Mouse (Mus musculus) cerebellum, postnatal 25 days (tissue): ENCODE measurements around the gene Spem2.
A peak's percentile ranks its signal among the peaks of the same experiment; 100 is the strongest.

Experiments used
- DNase-seq, 2 experiments: peaks; one replicate each; pipeline ENCODE4 v3.0.0; 2021; ENCODE audit warnings: mixed read lengths in 2 of 2

Gene Spem2

DNA sequence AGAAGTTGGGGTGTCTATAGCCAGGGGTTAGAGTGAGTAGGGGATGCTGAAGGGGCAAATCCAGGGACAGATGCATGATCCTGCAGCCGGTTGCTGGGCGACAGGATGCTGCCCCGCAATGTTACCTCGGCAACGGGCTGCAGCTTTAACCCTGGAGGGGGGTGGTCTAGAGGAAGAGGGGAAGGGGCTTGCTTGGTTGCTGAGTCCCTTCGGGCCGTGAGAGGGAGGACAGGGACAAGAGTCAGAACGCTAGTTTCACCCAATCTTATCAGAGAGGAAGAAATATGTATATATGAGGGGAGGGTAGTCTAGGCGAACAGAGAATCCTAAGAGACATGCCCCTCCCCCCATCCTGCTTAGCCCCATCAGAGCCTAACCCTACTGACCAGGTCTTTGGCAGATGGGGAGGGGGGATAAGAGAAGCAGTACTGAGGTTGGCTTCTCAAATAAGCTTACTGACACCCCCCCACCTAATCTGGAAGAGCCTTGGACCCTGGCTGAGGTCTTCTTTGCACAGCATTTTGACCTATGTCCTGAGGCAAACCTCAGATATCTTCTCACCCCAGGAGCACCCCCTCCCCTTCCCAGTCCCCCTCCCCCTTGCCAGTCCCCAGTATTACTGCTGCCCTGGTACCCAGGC lies 17.2 kb upstream of the Spem2 start:
- DNase-seq = no peak

DNA sequence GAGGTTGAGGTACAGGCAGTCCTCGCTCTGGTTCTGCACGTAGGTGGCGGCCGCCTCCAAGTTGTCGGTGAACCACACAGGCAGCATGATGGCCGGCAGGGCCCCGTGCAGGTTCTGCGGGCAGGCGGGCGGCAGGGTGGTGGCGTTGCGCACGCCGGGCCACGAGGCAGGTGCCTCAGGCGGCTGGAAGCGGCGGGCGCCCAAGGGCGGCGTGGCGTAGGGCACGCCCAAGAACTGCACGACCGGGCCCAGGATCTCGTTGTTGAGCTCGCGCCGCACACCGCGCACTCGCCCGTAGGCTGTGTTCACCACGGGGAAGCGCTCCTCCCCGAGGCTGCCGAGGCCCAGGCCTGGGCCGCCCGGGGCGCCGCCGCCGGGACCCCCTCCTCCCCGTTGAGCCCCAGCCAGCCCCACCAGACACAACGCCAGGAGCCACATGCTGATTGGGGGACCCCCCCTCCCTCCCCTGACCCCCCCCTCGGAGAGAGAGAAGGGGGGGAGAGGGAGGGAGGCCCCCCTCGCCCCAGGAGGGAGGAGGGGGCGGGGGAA lies 15.8 kb upstream of the Spem2 start:
- peak; percentile 50 to 60 for DNase-seq

- no peak for DNase-seq
These were observed 15.3 kb upstream of the Spem2 start for GRCm38 (mm10) chr11:69833554-69833953.

DNA sequence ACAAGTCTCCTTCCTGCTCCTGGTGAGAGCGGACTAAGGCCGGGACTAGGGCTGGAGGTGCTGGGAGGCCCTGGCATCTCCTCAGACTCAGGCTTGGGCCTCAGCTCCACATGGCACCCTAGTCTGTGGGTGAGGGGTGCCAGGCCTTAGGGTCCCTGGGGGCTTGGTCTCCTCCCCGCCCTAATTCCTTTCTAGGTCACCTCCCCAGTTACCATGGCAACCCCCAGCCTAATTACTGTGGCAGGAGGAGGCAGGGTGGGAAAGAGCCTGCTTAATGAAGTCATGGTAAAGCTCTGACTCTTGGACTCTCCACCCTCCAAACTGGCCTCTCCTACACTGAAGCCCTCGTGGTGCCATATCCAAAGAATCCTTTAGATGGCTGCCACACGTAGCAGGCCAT lies 10.6 kb upstream of the Spem2 start:
- DNase-seq = peak in 1 of 2 experiments; percentile 35

DNA sequence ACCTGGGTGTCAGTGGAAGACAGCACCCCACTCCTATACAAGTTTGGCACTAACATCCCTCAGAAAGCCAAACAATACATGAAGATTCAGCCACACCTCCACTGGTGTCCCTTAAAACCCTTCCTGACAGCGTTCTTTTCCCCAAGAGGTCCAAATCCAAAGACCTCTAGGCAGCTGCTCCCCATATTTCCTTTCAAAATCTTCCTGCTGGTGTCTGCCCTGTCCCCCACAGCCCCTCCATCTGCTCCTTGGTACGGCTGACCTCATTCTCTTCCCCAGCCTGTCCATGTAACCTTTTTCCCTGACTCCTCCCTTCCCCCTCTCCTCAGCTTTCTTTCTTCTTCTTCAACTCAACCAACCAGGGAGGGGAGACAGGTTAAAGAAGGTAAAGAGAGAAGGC lies 5.2 kb upstream of the Spem2 start:
- peak; percentile 31 to 49 for DNase-seq

GRCm38 (mm10) chr11:69822080-69822479 lies 3.8 kb upstream of the Spem2 start, which contains the start of gene Spem1:
TSS of gene Spem1 (minus strand) at chr11:69822180.
- DNase-seq = no peak

DNA sequence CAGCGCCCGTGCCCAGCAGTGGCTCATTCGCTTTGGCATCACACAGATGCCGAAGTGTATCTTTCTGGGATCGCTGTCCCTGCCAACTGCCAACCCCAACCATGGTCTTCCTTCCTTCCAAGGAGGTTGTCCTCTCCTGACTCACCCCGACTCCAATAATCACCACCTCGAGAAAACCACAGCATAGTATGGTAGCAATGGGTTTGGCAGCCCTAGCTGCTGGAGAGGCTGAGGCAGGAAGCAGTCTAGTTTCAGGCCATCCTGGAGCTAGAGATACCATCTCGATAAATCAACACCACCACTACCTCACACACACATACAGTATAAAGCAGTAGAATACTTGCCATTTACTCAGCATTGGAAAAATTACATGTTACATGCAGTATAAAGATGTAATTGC lies 606 bp upstream of the Spem2 start:
- DNase-seq = no peak

DNA sequence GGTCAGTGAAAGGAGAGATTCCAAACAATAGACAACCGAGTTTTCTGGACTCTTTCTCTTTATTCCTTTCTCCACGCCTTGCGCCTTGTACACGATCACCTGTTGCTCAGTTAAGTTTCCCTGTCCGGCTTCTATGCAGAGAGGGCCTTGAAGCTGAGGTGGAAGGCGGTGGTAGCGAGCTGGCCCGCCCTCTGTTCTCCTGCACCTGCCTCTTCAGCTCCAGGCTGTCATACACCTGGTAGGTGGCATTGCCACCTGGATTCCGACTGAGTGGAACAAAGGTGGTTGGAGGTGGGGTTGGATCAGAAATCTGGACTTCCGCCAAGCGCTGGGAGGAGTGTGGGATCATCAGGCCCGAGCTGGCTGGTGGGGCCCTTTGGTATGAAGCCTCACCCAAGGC lies 1.7 kb downstream of the Spem2 start:
- DNase-seq = no peak

- DNase-seq = no peak
These were observed 3.1 kb downstream of the Spem2 start, which contains the start of gene Gm39566 for GRCm38 (mm10) chr11:69815155-69815554. TSS of gene Gm39566 (minus strand) at chr11:69815298.

DNA sequence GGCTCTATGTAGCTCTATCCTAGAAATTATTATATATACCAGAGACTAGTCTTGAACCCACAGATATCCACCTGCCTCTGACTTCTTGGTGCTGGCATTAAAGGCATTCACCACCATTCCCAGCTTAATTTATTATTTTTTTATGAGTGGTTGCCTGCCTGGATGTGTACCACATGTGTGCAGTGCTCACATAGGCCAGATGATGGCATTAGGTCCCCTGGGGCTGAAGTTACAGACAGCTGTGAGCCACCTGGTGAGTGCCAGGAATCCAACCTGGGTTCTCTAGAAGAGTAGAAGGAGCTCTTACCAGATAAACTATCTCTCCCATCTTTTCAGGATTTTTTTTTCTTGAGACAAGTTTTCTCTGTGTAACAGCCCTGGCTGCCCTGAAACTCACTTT lies 8.0 kb downstream of the Spem2 start:
- no peak for DNase-seq

GRCm38 (mm10) chr11:69807641-69808040 lies 10.6 kb downstream of the Spem2 start:
- no peak for DNase-seq

- no peak for DNase-seq
These were observed 11.9 kb downstream of the Spem2 start for GRCm38 (mm10) chr11:69806378-69806777.

DNA sequence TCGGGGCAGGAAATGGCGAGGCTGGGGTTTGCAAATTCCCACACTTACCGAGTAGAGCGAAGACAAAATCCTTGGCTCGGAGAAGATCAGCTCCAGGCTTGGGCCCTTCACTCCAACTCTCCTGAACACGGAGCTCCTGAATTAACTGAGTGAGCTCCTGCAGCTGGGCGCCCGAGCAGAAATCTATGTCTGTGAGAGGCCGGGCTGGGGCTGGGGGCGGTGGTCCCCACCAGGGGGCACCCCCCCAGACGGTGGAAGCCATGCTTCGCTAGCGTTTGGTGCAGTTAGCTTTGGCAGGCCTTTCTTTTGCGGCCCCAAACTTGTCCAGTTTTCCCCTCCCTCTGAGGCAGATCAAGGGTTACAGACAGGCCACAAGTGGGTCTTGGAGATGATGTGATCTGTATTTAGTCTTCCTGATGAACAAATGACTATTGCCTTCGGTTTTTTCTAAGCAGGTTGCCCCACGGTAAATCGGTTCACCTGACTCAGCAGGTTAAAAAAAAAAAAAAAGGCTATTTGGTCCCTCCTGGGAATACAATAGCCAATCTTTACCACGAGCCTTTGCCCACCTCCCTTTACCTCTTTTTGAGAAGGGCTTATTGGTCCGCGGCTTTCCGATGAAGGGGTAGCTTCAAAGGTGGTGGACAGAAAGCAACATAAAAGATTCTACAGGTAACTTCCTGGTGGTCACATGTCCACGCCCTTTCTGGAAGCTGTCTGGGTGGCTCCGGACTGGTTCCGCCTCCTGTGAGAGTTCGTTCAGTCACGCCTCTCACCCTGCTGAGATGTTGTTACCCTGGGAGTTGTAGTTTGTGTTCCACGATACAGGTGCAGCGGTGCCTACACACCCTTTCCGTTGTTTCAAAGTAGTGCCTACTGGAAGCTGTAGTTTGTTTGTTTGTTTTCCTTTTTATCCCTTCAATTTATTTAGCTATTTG lies 13.0 kb downstream of the Spem2 start, which contains the start of gene Tmem102:
TSS of gene Tmem102 (minus strand) at position 653 of the 938 bp plus-strand sequence.
- no peak for DNase-seq

- DNase-seq = no peak
These were observed 13.7 kb downstream of the Spem2 start for GRCm38 (mm10) chr11:69804652-69804940.

DNA sequence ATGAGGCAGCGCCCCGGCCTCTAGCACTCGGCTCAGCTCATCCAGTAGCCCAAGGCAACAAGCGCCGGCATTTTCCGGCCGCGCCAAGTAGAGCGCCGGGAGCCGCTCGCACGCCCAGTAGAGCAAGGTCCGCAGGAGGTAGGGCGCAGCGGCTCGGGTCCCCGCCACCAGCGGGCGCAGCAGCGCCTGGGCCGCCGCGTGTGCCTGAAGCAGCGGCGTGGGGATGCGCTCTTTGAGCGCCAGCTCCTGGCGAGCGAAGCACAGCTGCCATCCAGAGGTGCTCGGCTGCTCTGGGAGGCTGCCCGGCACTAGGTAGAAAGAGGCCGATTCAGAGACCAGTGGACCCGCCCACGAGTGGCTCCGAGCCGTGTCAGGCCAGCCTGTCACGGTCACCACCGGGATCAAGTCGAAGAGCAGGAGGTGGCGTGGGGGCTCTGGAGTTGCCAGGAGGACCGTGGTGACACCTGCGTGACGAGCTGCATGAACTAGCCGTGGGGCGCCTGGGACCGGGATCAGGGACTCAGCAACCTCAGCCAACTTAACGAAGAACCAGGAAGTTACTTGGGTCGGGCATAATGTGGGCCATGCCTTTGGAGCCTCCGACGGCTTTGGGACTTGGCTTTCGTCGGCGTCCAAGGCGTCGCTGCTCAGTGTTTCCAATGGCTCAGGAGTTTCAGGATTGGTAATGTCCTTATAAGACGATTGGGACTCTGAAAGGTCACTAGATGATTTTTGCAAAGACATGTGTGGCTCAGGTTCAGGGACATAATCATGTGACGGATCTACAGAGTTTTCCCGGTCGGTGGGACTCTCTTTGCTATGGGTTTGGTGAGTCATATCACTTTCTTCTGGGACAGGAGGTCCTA lies 14.2 kb downstream of the Spem2 start:
- DNase-seq = peak; percentile 69 to 77

DNA sequence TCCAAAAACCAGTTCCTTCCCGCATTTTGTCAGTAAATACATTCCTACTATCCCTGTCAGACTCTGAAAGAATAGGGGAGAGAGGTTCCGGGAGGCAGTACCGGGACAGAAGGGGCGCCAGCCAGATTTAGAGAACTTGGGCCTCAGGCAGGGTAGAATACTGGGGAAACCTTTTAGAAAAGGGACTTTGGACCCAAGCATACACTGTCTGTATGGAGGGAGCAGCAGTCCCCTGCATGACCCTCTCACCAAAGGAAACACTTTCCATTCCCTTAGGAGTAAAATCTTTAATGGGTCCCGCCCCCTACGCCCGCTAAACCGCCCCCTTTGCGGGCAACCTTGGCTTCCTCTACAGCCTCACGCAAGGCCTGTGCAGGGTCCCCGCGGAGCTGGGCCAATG lies 14.9 kb downstream of the Spem2 start:
- DNase-seq = no peak

DNA sequence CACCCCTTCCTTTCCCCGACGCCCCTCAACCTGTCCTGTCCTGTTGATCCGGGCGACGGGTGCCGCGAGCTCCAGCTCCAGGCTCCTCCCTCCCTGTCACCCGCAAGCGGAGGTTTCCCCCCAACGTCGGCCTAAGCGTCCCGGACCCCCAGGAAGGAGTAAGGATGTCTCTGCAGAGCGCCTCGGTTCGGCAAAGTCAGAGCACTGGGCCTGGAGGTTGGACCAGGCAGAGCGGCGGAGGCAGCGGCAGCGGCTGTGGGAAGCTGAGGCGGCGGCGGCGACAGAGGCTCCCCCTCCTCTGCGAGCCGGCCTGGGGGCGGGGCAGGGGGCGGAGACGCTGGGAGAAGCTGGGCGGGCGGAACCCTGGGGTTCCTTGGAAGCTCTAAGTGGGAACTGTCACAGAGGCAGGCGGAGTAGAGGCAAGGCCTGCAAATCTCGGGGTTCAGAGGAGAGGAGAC lies 15.6 kb downstream of the Spem2 start:
- DNase-seq = peak; percentile 75 to 83

GRCm38 (mm10) chr11:69801379-69801977 lies 16.8 kb downstream of the Spem2 start, which contains the start of gene Fgf11:
TSS of gene Fgf11 (minus strand) at chr11:69801857.
- no peak for DNase-seq

- peak in 1 of 2 experiments; percentile 65 for DNase-seq
These were observed 17.7 kb downstream of the Spem2 start for GRCm38 (mm10) chr11:69800392-69801197.

DNA sequence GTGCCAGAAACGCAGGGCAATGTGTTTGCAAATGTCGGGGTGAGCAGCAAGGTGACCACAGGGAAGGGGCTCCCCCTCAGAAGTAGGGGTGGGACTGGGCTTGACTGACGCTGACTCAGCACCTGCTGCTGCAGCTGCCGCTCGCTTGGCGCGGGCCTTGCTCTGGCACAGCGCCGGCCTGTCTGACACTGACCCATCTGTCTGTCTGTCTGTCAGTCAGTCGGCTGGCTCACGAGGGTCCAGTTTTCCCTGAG lies 18.2 kb downstream of the Spem2 start:
- peak in 1 of 2 experiments; percentile 56 for DNase-seq

GRCm38 (mm10) chr11:69799394-69800137 lies 18.7 kb downstream of the Spem2 start:
- no peak for DNase-seq
